Mouse (Mus musculus) heart, adult 2 months (tissue): ENCODE results near the gene Cnnm2.

ENCODE experiments used
- EP300 ChIP-seq: fragments of 200-500 bp; IDR thresholded peaks from 2 replicates; pipeline ENCODE4 v1.6.1; 2011; ENCODE audit warnings: low read depth, low read length, control low read depth; ENCODE audit not compliant: insufficient read depth
- POLR2A ChIP-seq: fragments of 200-500 bp; IDR thresholded peaks from 2 replicates; pipeline ENCODE4 v1.6.1; 2011; ENCODE audit warnings: mild to moderate bottlenecking, low read depth, low read length, control low read depth; ENCODE audit not compliant: insufficient read depth

GRCm38 (mm10) chr19:46892856-46893255 is 131.5 kb downstream of the Cnnm2 start:
- TF ChIP-seq POLR2A, result no peak
- no peak for TF ChIP-seq EP300
